Mouse (Mus musculus) neural tube, embryonic 15.5 days (tissue): ENCODE measurements around the gene Fads6. TPM values are rescaled to one million over a fixed set of nuclear protein-coding genes. Genes with fewer than 3 reads are reported as not detected.

Experiments used
- ATAC-seq: fragments of 200-750 bp; cut with Nextera tagmentation; 2 replicates; pipeline ENCODE4 v1.8.0; 2017; ENCODE audit warnings: mild to moderate bottlenecking, moderate TSS enrichment, moderate library complexity; ENCODE audit not compliant: low FRiP score
- H3K27ac ChIP-seq: fragments of 300-500 bp; sonication (generic); replicated peaks from 2 replicates; pipeline ENCODE4 v1.5.1; 2015; ENCODE audit warnings: mild to moderate bottlenecking, inconsistent platforms
- H3K27me3 ChIP-seq: fragments of 300-500 bp; sonication (generic); replicated peaks from 2 replicates; pipeline ENCODE4 v1.6.1; 2015; ENCODE audit warnings: inconsistent platforms
- H3K36me3 ChIP-seq: fragments of 300-500 bp; sonication (generic); 2 replicates; pipeline ENCODE4 v1.6.1; 2015; ENCODE audit warnings: inconsistent platforms
- H3K4me1 ChIP-seq: fragments of 300-500 bp; sonication (generic); 2 replicates; pipeline ENCODE4 v1.6.1; 2015; ENCODE audit warnings: inconsistent platforms
- H3K4me2 ChIP-seq: fragments of 300-500 bp; sonication (generic); 2 replicates; pipeline ENCODE4 v1.6.1; 2015; ENCODE audit warnings: inconsistent platforms, mild to moderate bottlenecking, moderate library complexity
- H3K4me3 ChIP-seq: fragments of 300-500 bp; sonication (generic); replicated peaks from 2 replicates; pipeline ENCODE4 v1.5.1; 2015; ENCODE audit warnings: mild to moderate bottlenecking, inconsistent platforms
- H3K9ac ChIP-seq: fragments of 300-500 bp; sonication (generic); replicated peaks from 2 replicates; pipeline ENCODE4 v1.6.1; 2015; ENCODE audit warnings: mild to moderate bottlenecking, inconsistent platforms
- H3K9me3 ChIP-seq: fragments of 300-500 bp; sonication (generic); replicated peaks from 2 replicates; pipeline ENCODE4 v1.6.1; 2016; ENCODE audit warnings: inconsistent platforms
- WGBS: fragments of 180-500 bp; shearing (Covaris S2); methylation state at CpG from one replicate; pipeline ENCODE4 v1.1.7; 2015; ENCODE audit warnings: mixed read lengths; 5-methylcytosine and 5-hydroxymethylcytosine counted together
- polyA plus RNA-seq: library from polyadenylated mRNA; unstranded; fragments of >200 nt; fragmentation: Nextera tagmentation; extraction: Ambion mirVana; gene quantifications from 2 replicates; pipeline ENCODE4 v1.2.1, GENCODE M21; 2015

Gene Fads6
- polyA plus RNA-seq, 1 experiment from 2014 or later, result 2.1 TPM

DNA sequence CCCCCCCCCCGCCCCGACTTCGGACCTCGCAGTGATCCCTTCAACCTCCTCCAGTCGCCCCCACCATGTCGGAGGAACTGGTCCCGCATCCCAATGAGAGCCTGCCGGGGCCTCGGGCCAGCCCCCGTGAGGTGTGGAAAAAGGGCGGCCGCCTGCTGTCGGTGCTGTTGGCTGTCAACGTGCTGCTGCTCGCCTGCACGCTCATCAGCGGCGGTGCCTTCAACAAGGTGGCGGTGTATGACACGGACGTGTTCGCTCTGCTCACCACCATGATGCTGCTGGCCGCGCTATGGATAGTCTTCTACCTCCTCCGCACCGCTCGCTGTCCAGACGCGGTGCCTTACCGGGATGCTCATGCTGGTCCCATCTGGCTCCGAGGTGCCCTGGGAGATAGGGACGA, 25.9 kb upstream of the Fads6 start:
- no peak overlapping the region for H3K9ac ChIP-seq

DNA sequence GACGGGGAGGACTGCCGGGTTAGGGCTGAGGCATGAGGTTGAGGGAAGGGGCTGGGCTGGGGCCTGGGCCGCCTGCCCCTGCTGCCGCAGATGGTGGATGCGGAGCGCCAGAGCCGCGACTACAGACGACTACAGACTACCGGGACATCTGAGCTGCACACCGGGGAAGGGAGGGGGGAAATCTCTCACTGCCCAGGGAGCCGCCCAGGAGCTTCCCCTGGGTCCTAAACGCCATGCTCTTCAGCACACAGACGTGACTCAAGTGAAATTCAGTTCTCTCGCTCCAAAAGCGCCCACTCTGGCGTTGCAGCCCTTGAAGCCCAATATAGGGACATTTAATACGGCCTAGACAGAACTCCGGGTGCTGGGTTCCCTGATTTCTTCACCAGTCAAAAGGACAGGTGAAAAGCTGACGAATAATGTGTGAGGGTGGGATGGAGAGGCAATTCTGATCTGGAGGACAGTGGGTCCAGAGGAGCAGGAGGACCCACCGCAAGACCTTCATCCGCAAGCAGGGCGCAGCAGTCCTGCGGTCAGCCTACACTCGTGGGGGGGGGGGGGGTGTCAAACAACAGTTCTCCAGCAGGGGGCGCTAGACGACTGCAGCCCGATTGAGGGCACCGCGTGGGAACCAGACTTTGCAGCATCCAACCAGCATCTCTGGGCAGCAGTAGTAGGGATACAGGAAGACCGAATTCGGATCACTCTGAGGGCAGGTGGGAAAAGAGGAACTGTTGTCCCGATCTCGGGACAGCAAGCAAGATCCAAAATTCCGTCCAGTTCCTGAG, 24.6 kb upstream of the Fads6 start, which contains the start of gene Ush1g:
TSS of gene Ush1g (minus strand) at position 136 of the 788 bp plus-strand sequence.
- H3K9me3 ChIP-seq, result no peaks in the 10 kb centered on the region
- no peak within 1 kb of the TSS for H3K9ac ChIP-seq
- H3K4me1 ChIP-seq, result peaks cover 38% of the 10 kb centered on the region
- peak within 1 kb of the TSS; percentile 18; the same call in 1 of the 2 replicates for H3K4me3 ChIP-seq
- H3K27ac ChIP-seq, result no peak within 1 kb of the TSS
- ATAC-seq, result peak; percentile 55; the same call in 1 of the 2 replicates
- WGBS, result 5% methylated on average over 35 of the region's 35 CpGs
- peak within 1 kb of the TSS; percentile 38 for H3K4me2 ChIP-seq
- H3K27me3 ChIP-seq, result peaks cover 93% of the 10 kb centered on the region
- no peaks in the 10 kb centered on the region for H3K36me3 ChIP-seq

More for the DNA sequence above, 25.9 kb upstream of the Fads6 start:
- H3K4me3 ChIP-seq, result 0 out of 2 replicates have a peak overlapping the region, but pooled peaks have one; percentile 12
- WGBS, result 16% methylated on average over 32 of the region's 32 CpGs
- peaks cover 82% of the 10 kb centered on the region for H3K27me3 ChIP-seq
- no peak overlapping the region for H3K27ac ChIP-seq
- H3K4me2 ChIP-seq, result peak overlapping the region; percentile 38; the same call in 1 of the 2 replicates
- no peaks in the 10 kb centered on the region for H3K9me3 ChIP-seq
- no peak for ATAC-seq
- peaks cover 33% of the 10 kb centered on the region for H3K4me1 ChIP-seq
- no peaks in the 10 kb centered on the region for H3K36me3 ChIP-seq

DNA sequence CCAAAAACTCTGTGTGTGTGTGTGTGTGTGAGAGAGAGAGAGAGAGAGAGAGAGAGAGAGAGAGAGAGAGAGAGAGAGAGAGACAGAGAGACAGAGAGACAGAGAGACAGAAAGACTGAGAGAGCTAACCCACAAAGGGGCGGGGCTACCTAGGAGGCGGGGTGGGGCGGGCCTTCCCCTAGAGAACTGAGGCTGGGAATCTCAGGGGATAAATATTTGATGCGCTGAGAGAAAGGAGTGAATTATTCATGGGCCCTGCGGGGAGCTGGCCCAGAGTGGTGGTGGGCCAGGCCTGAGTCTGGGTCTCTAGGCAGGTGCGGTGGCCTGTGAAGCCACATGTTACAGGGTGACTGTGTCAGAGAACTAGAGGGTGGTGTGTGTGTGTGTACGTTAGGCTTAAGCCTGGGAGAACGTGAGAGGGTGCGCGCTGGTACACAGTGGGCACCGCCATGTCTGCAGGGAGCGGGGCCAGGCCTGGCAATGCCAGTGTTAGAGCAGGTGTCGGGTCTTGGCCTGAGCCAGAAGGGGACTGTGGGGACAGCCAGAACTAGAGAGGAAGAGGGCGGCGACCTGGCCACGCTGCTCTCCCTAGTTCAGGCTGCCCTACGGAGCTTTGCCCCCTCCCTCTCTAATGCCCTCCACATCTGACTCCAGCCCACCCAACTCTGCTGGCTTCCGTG, 22.4 kb upstream of the Fads6 start:
- Histone ChIP-seq H3K4me3 (no peak overlapping the region), H3K36me3 (no peaks in the 10 kb centered on the region), H3K9ac (no peak overlapping the region), H3K27ac (no peak overlapping the region), H3K9me3 (no peaks in the 10 kb centered on the region), H3K4me2 (no peak overlapping the region), H3K27me3 (peaks cover 100% of the 10 kb centered on the region), H3K4me1 (peaks cover 38% of the 10 kb centered on the region)
- no peak for ATAC-seq
- WGBS, result 6% methylated on average over 18 of the region's 18 CpGs

DNA sequence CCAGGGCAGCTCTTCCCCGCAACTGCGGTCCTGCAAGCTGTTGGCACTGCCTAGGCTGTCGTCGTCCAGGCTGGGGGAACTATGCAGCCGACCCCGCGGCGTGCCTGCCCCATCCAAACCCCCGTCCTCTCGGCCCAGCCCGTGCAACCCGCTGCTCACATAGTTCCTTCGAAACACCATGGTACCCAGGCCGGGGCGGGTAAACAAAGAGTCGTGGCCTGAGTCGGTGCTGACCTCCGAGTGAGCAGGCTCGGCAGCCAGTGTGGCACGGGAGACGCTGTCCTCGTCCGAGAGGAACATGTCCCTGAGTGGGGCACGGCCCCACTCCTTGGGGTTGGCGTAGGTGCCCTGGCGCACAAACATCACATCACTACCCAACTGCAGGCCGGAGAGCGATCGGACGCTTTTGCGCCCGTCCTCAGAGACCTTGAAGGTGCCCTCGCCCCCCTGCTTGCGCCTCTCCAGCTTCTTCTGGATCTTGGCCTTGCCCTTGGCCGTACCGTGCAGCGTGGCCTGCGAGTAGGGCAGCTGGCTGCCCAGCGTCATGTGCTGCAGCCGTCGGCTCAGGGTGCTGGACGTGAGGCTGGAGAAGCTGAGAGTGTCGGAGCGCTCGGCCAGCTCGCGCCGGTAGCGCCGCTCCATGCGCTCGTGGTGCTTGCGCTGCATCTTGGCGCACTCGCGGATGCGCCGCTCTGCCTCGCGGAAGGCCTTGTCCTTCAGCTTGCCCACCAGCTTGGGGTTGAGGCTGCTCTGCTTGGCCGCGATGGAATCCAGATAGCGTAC, 21.0 kb upstream of the Fads6 start:
- Histone ChIP-seq H3K27ac (no peak overlapping the region), H3K4me2 (peak overlapping the region; percentile 23; the same call in 1 of the 2 replicates), H3K27me3 (peaks cover 96% of the 10 kb centered on the region), H3K36me3 (no peaks in the 10 kb centered on the region), H3K4me1 (peaks cover 36% of the 10 kb centered on the region), H3K9me3 (no peaks in the 10 kb centered on the region), H3K4me3 (no peak overlapping the region), H3K9ac (0 out of 2 replicates have a peak overlapping the region, but pooled peaks have one; percentile 17)
- no peak for ATAC-seq
- WGBS, result 4% methylated on average over 63 of the region's 63 CpGs

DNA sequence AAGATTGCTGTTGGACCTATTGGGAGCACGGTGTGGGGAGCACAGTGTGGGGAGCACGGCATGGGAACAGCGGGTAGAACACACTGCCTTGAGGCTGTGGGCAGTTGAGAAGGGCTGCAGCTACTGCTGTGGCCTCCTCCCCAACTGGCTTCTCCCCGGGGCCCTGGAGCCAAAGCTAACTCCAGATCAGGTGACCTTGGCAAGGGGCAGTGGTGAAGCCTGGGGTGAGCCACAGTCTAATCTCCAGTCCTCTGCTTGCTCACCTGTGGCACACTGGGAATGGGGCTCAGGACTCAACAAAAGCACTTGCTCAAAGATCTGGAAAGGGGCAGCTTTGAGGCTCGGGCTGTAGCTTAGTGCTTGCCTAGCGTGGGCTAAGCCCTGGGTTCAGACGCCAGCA, 19.7 kb upstream of the Fads6 start:
- H3K27me3 ChIP-seq, result peaks cover 92% of the 10 kb centered on the region
- no peak overlapping the region for H3K4me2 ChIP-seq
- no peak for ATAC-seq
- H3K9me3 ChIP-seq, result no peaks in the 10 kb centered on the region
- 69% methylated on average over 7 of the region's 7 CpGs for WGBS
- H3K9ac ChIP-seq, result no peak overlapping the region
- no peak overlapping the region for H3K4me3 ChIP-seq
- H3K4me1 ChIP-seq, result peaks cover 26% of the 10 kb centered on the region
- no peak overlapping the region for H3K27ac ChIP-seq
- no peaks in the 10 kb centered on the region for H3K36me3 ChIP-seq

DNA sequence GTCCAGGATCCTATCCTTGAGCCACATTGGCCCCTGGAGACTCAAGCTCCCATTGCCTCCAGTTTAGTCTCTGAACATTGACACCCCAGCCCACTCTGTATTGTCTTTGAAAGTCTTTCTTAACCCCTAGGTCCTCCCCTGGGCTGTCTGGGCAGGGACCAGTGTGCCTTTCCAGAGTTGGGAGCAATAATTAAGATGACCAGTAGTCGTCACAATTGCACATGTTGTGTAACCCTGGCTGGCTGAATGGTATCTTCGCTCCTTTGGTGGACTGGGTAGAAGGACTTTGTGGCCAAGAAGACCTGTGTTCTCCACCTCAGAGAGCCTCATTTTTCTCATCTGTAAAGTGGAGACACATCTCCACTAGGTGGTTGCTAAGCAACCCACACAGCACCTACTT, 16.8 kb upstream of the Fads6 start:
- no peak overlapping the region for H3K4me2 ChIP-seq
- no peak overlapping the region for H3K27ac ChIP-seq
- peaks cover 12% of the 10 kb centered on the region for H3K4me1 ChIP-seq
- H3K27me3 ChIP-seq, result peaks cover 67% of the 10 kb centered on the region
- H3K36me3 ChIP-seq, result no peaks in the 10 kb centered on the region
- H3K9me3 ChIP-seq, result no peaks in the 10 kb centered on the region
- WGBS, result 48% methylated on average over 2 of the region's 2 CpGs
- no peak overlapping the region for H3K9ac ChIP-seq
- H3K4me3 ChIP-seq, result no peak overlapping the region
- ATAC-seq, result no peak

DNA sequence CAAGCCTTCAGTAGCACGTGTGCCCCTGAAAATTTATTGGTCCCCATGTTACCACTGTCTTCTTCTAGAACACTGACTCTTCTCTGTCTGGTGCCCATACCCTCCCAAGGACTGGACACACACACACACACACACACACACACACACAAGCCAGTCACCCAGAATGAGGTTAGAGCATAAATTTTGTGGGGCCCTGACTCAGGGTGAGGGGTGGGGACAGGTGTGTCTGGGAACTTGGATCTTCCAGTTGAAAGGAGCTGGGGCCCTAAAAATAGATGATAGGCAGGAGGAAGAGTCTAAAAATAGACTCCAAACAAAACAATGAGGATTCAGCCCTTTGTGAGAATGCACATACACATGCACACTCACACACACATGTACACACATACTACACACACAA, 11.3 kb upstream of the Fads6 start:
- H3K27ac ChIP-seq, result no peak overlapping the region
- H3K4me1 ChIP-seq, result peaks cover 4% of the 10 kb centered on the region; the same call in 1 of the 2 replicates
- no peak overlapping the region for H3K4me3 ChIP-seq
- H3K36me3 ChIP-seq, result no peaks in the 10 kb centered on the region
- ATAC-seq, result no peak
- no peak overlapping the region for H3K9ac ChIP-seq
- no peaks in the 10 kb centered on the region for H3K9me3 ChIP-seq
- peaks cover 14% of the 10 kb centered on the region for H3K27me3 ChIP-seq
- 57% methylated on average over 1 of the region's 1 CpGs for WGBS
- H3K4me2 ChIP-seq, result no peak overlapping the region

DNA sequence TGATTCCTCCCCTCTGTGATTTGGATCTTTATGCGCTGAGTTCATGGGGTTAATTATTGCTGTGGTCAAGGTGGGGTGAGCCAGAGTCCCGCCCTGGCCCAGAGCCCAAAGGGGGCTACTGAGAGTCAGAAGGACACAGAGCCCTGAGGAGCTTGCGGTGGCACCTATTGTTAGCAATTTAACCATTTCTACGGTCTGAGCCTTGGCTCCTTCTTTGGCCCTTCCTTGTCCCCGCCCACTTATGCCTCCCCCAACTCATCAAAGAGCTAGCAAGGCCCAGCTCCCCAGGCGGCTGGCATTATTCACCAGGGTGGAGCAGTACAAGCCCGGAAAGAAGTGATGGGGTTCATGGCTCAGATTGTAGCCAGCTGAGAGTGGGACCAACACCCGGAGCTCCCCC, 9.4 kb upstream of the Fads6 start, which contains the start of gene Otop2:
TSS of gene Otop2 (plus strand) at position 301 of the 400 bp plus-strand sequence.
- H3K4me1 ChIP-seq, result peaks cover 4% of the 10 kb centered on the region; the same call in 1 of the 2 replicates
- 14% methylated on average over 8 of the region's 8 CpGs for WGBS
- no peak within 1 kb of the TSS for H3K4me3 ChIP-seq
- no peaks in the 10 kb centered on the region for H3K36me3 ChIP-seq
- no peaks in the 10 kb centered on the region for H3K9me3 ChIP-seq
- no peak within 1 kb of the TSS for H3K9ac ChIP-seq
- H3K4me2 ChIP-seq, result no peak within 1 kb of the TSS
- peaks cover 1% of the 10 kb centered on the region for H3K27me3 ChIP-seq
- H3K27ac ChIP-seq, result no peak within 1 kb of the TSS
- ATAC-seq, result no peak

DNA sequence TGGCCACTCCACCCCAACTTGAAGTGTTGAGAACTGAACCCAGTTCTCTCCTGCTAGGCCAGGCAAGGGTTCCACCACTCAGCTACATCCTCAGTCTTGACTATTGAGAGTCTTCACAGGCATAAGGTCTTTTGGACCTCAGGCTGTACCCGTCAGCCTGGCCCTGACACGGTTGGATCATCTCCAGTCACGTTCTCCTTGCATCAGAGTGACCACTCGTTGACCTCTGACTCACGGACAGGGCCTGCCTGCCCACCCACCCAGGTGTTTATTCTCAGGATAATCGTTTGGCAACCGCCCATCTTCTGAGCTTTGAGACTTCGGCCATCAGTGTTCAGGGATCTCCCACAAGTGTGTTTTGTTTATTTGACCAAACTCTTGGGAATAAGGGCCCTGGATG, 5.7 kb upstream of the Fads6 start:
- Histone ChIP-seq H3K4me3 (no peak overlapping the region), H3K9me3 (no peaks in the 10 kb centered on the region), H3K4me1 (peaks cover 4% of the 10 kb centered on the region; the same call in 1 of the 2 replicates), H3K4me2 (no peak overlapping the region), H3K9ac (no peak overlapping the region), H3K36me3 (no peaks in the 10 kb centered on the region), H3K27me3 (peaks cover 5% of the 10 kb centered on the region), H3K27ac (no peak overlapping the region)
- WGBS, result 81% methylated on average over 8 of the region's 8 CpGs
- ATAC-seq, result no peak

DNA sequence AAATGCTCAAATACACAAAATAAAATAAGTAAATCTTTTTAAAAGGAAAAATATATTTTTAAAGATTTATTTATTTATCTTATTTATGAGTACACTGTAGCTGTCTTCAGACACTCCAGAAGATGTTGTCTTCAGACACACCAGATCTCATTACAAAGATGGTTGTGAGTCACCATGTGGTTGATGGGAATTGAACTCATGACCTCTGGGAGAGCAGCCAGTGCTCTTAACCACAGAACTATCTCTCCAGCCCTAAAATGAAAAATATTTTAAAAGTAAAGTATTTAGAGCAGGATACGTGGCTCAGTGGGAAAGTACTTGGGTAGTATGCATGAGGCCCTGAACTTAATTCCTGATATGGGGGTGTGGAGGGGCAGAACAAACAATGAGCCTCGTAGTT, 3.9 kb upstream of the Fads6 start:
- peaks cover 17% of the 10 kb centered on the region for H3K4me1 ChIP-seq
- H3K4me2 ChIP-seq, result no peak overlapping the region
- H3K27me3 ChIP-seq, result peaks cover 7% of the 10 kb centered on the region; the same call in 1 of the 2 replicates
- no peaks in the 10 kb centered on the region for H3K36me3 ChIP-seq
- no peaks in the 10 kb centered on the region for H3K9me3 ChIP-seq
- 90% methylated on average over 2 of the region's 2 CpGs for WGBS
- ATAC-seq, result no peak
- H3K4me3 ChIP-seq, result no peak overlapping the region
- H3K9ac ChIP-seq, result no peak overlapping the region
- H3K27ac ChIP-seq, result no peak overlapping the region

DNA sequence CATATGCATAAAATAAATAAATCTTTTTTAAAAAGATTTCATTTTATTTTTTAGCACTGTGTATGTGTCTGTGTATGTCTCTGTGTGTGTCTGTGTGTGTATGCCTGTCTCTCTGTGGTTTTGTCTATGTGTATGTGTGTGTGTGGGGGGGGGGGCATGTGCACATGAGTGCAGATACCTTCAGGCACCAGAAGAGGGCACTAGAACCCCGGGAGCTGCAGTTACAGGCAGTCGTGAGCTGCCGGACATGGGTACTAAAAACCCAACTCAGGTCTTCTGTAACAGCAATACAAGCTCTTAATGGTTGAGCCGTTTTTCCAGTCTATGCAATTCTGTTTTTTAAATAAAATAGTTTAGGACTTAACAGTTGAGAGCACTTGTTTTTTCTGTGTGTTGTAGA, 3.3 kb upstream of the Fads6 start:
- ATAC-seq, result no peak
- Histone ChIP-seq H3K4me2 (no peak overlapping the region), H3K27ac (no peak overlapping the region), H3K9me3 (no peaks in the 10 kb centered on the region), H3K27me3 (peaks cover 13% of the 10 kb centered on the region; the same call in 1 of the 2 replicates), H3K36me3 (no peaks in the 10 kb centered on the region), H3K4me3 (no peak overlapping the region), H3K9ac (no peak overlapping the region), H3K4me1 (peaks cover 18% of the 10 kb centered on the region)
- 84% methylated on average over 4 of the region's 4 CpGs for WGBS
